Mouse (Mus musculus): ENCODE results near the gene Gfi1. TPM values are rescaled to one million over a fixed set of nuclear protein-coding genes. Genes with fewer than 3 reads are reported as not detected.

The Gfi1 gene
- polyA plus RNA-seq (2012; fragmentation: generic; extraction: Trizol) = under 1 TPM in 1 of 2 experiments, not detected in 1; 0.05 TPM

GRCm38 (mm10) chr5:107725435-107726261 lies at the start of gene Gfi1:
Gene Gfi1 (minus strand): TSS chr5:107726036.

Other genes with a start within 250 kb of the Gfi1 start
- gene Gm42669, start 218.4 kb downstream of the Gfi1 start, polyA plus RNA-seq (2012; fragmentation: generic; extraction: Trizol) = under 1 TPM in 1 of 2 experiments, not detected in 1; 0.14 TPM
- under 1 TPM in 1 of 2 experiments, not detected in 1; 0.02 TPM for gene 1700028K03Rik, start 191.3 kb downstream of the Gfi1 start, polyA plus RNA-seq (2012; fragmentation: generic; extraction: Trizol)
- 1 to 10 TPM; 1.3 to 8.3 TPM for gene Rpap2, start 128.7 kb downstream of the Gfi1 start, polyA plus RNA-seq (2012; fragmentation: generic; extraction: Trizol)
- gene Glmn, start 128.1 kb downstream of the Gfi1 start, polyA plus RNA-seq (2012; fragmentation: generic; extraction: Trizol) = 1 to 10 TPM in 1 of 2 experiments, under 1 TPM in 1; 0.43 to 2.1 TPM
- gene Ube2d2b, start 104.1 kb upstream of the Gfi1 start, polyA plus RNA-seq (2012; fragmentation: generic; extraction: Trizol) = not detected
- 1 to 10 TPM; 1.0 to 6.1 TPM for gene Evi5, start 149.1 kb upstream of the Gfi1 start, polyA plus RNA-seq (2012; fragmentation: generic; extraction: Trizol)
- 10 to 100 TPM; 55.2 to 76.5 TPM for gene Rpl5, start 174.5 kb upstream of the Gfi1 start, polyA plus RNA-seq (2012; fragmentation: generic; extraction: Trizol)

Measured in C3H10T1/2 (cell line).